Mouse (Mus musculus): ENCODE results near the gene Scrt2. TPM values are rescaled to one million over a fixed set of nuclear protein-coding genes. Genes with fewer than 3 reads are reported as not detected.

The Scrt2 gene
- polyA plus RNA-seq, 1 experiment from 2014 or later = 27.8 TPM

GRCm38 (mm10) chr2:152097916-152098315 lies 16.6 kb downstream of the Scrt2 start:
- peaks cover 60% of the 10 kb centered on the region for H3K4me1 ChIP-seq (replicated peaks)

GRCm38 (mm10) chr2:152099538-152099937 lies 18.2 kb downstream of the Scrt2 start:
- WGBS = 41% methylated on average over 3 of the region's 3 CpGs
- H3K36me3 ChIP-seq = no peaks in the 10 kb centered on the region
- H3K4me3 ChIP-seq = no peak overlapping the region
- no peaks in the 10 kb centered on the region for H3K9me3 ChIP-seq
- no peak overlapping the region for H3K27ac ChIP-seq
- no peak overlapping the region for H3K4me2 ChIP-seq
- H3K4me1 ChIP-seq (replicated peaks) = peaks cover 46% of the 10 kb centered on the region
- H3K27me3 ChIP-seq = peaks cover 12% of the 10 kb centered on the region
- H3K9ac ChIP-seq = no peak overlapping the region
- ATAC-seq (ENCODE audit: low FRiP score) = no peak

More at GRCm38 (mm10) chr2:152097916-152098315, 16.6 kb downstream of the Scrt2 start:
- no peak for ATAC-seq (ENCODE audit: low FRiP score)
- no peak overlapping the region for H3K4me3 ChIP-seq
- peaks cover 14% of the 10 kb centered on the region for H3K36me3 ChIP-seq
- H3K27ac ChIP-seq = peak overlapping the region; percentile 80
- H3K9me3 ChIP-seq = no peaks in the 10 kb centered on the region
- H3K9ac ChIP-seq = no peak overlapping the region
- peaks cover 25% of the 10 kb centered on the region for H3K27me3 ChIP-seq
- 61% methylated on average over 11 of the region's 11 CpGs for WGBS
- no peak overlapping the region for H3K4me2 ChIP-seq

- Histone ChIP-seq H3K4me2 (no peak overlapping the region), H3K36me3 (no peaks in the 10 kb centered on the region), H3K27ac (0 out of 2 replicates have a peak overlapping the region, but pooled peaks have one; percentile 62), H3K9me3 (no peaks in the 10 kb centered on the region), H3K27me3 (0 out of 2 replicates have a peak, but pooled peaks cover 3% of the 10 kb centered on the region), H3K4me1 (replicated peaks) (peaks cover 45% of the 10 kb centered on the region), H3K9ac (no peak overlapping the region), H3K4me3 (no peak overlapping the region)
- ATAC-seq (ENCODE audit: low FRiP score) = no peak
- 76% methylated on average over 13 of the region's 13 CpGs for WGBS
Measured at GRCm38 (mm10) chr2:152101761-152102160, 20.4 kb downstream of the Scrt2 start.

GRCm38 (mm10) chr2:152102369-152102768 lies 21.0 kb downstream of the Scrt2 start:
- H3K4me1 ChIP-seq (replicated peaks) = peaks cover 40% of the 10 kb centered on the region
- 0 out of 2 replicates have a peak, but pooled peaks cover 3% of the 10 kb centered on the region for H3K27me3 ChIP-seq
- no peaks in the 10 kb centered on the region for H3K36me3 ChIP-seq
- no peak overlapping the region for H3K4me3 ChIP-seq
- H3K27ac ChIP-seq = peak overlapping the region; percentile 62; the same call in 1 of the 2 replicates
- no peak for ATAC-seq (ENCODE audit: low FRiP score)
- H3K4me2 ChIP-seq = no peak overlapping the region
- WGBS = 40% methylated on average over 6 of the region's 6 CpGs
- H3K9ac ChIP-seq = peak overlapping the region; percentile 13; the same call in 1 of the 2 replicates
- no peaks in the 10 kb centered on the region for H3K9me3 ChIP-seq

- Histone ChIP-seq H3K9me3 (no peaks in the 10 kb centered on the region), H3K4me1 (replicated peaks) (peaks cover 40% of the 10 kb centered on the region), H3K4me2 (peak overlapping the region; percentile 78), H3K27ac (peak overlapping the region; percentile 71; the same call in 1 of the 2 replicates), H3K36me3 (peaks cover 3% of the 10 kb centered on the region; the same call in 1 of the 2 replicates), H3K9ac (peak overlapping the region; percentile 93), H3K4me3 (peak overlapping the region; percentile 66), H3K27me3 (0 out of 2 replicates have a peak, but pooled peaks cover 3% of the 10 kb centered on the region)
- WGBS = 18% methylated on average over 17 of the region's 17 CpGs
- peak; percentile 30 for ATAC-seq (ENCODE audit: low FRiP score)
Measured at GRCm38 (mm10) chr2:152104711-152105317, 23.5 kb downstream of the Scrt2 start.

GRCm38 (mm10) chr2:152105318-152106224 lies 24.2 kb downstream of the Scrt2 start, which contains the start of gene Srxn1:
Srxn1 (plus strand) TSS chr2:152105516.
- 0 out of 2 replicates have a peak, but pooled peaks cover 3% of the 10 kb centered on the region for H3K27me3 ChIP-seq
- H3K36me3 ChIP-seq = peaks cover 5% of the 10 kb centered on the region; the same call in 1 of the 2 replicates
- H3K9ac ChIP-seq = peak within 1 kb of the TSS; percentile 93
- peak within 1 kb of the TSS; percentile 66 for H3K4me3 ChIP-seq
- 1% methylated on average over 81 of the region's 84 CpGs for WGBS
- peak within 1 kb of the TSS; percentile 71 for H3K27ac ChIP-seq
- peak within 1 kb of the TSS; percentile 78 for H3K4me2 ChIP-seq
- peaks cover 40% of the 10 kb centered on the region for H3K4me1 ChIP-seq (replicated peaks)
- H3K9me3 ChIP-seq = no peaks in the 10 kb centered on the region
- peak; percentile 80 for ATAC-seq (ENCODE audit: low FRiP score)

- H3K36me3 ChIP-seq = peaks cover 5% of the 10 kb centered on the region; the same call in 1 of the 2 replicates
- WGBS = 86% methylated on average over 3 of the region's 3 CpGs
- no peak overlapping the region for H3K27ac ChIP-seq
- H3K9me3 ChIP-seq = no peaks in the 10 kb centered on the region
- peak overlapping the region; percentile 78 for H3K4me2 ChIP-seq
- H3K4me3 ChIP-seq = peak overlapping the region; percentile 66
- 0 out of 2 replicates have a peak, but pooled peaks cover 3% of the 10 kb centered on the region for H3K27me3 ChIP-seq
- no peak for ATAC-seq (ENCODE audit: low FRiP score)
- peaks cover 40% of the 10 kb centered on the region for H3K4me1 ChIP-seq (replicated peaks)
- H3K9ac ChIP-seq = peak overlapping the region; percentile 93; the same call in 1 of the 2 replicates
Measured at GRCm38 (mm10) chr2:152106225-152106595, 24.9 kb downstream of the Scrt2 start.

GRCm38 (mm10) chr2:152106597-152106996 lies 25.3 kb downstream of the Scrt2 start:
- H3K27ac ChIP-seq = no peak overlapping the region
- 0 out of 2 replicates have a peak, but pooled peaks cover 3% of the 10 kb centered on the region for H3K27me3 ChIP-seq
- no peaks in the 10 kb centered on the region for H3K9me3 ChIP-seq
- ATAC-seq (ENCODE audit: low FRiP score) = no peak
- H3K4me3 ChIP-seq = peak overlapping the region; percentile 66
- no peak overlapping the region for H3K9ac ChIP-seq
- H3K36me3 ChIP-seq = peaks cover 5% of the 10 kb centered on the region; the same call in 1 of the 2 replicates
- H3K4me2 ChIP-seq = peak overlapping the region; percentile 78
- WGBS = 94% methylated on average over 10 of the region's 10 CpGs
- peaks cover 40% of the 10 kb centered on the region for H3K4me1 ChIP-seq (replicated peaks)

GRCm38 (mm10) chr2:152108702-152109101 lies 27.4 kb downstream of the Scrt2 start:
- Histone ChIP-seq H3K36me3 (peaks cover 5% of the 10 kb centered on the region; the same call in 1 of the 2 replicates), H3K9me3 (no peaks in the 10 kb centered on the region), H3K9ac (no peak overlapping the region), H3K27me3 (no peaks in the 10 kb centered on the region), H3K27ac (no peak overlapping the region), H3K4me2 (no peak overlapping the region), H3K4me3 (no peak overlapping the region), H3K4me1 (replicated peaks) (peaks cover 41% of the 10 kb centered on the region)
- WGBS = 60% methylated on average over 7 of the region's 7 CpGs
- no peak for ATAC-seq (ENCODE audit: low FRiP score)

GRCm38 (mm10) chr2:152109386-152109785 lies 28.1 kb downstream of the Scrt2 start:
- WGBS = 91% methylated on average over 5 of the region's 5 CpGs
- no peak for ATAC-seq (ENCODE audit: low FRiP score)
- no peaks in the 10 kb centered on the region for H3K27me3 ChIP-seq
- no peak overlapping the region for H3K4me3 ChIP-seq
- peaks cover 5% of the 10 kb centered on the region; the same call in 1 of the 2 replicates for H3K36me3 ChIP-seq
- H3K4me2 ChIP-seq = no peak overlapping the region
- H3K27ac ChIP-seq = no peak overlapping the region
- peaks cover 46% of the 10 kb centered on the region for H3K4me1 ChIP-seq (replicated peaks)
- H3K9ac ChIP-seq = no peak overlapping the region
- no peaks in the 10 kb centered on the region for H3K9me3 ChIP-seq

GRCm38 (mm10) chr2:152111311-152111710 lies 30.0 kb downstream of the Scrt2 start:
- no peak overlapping the region for H3K9ac ChIP-seq
- ATAC-seq (ENCODE audit: low FRiP score) = no peak
- WGBS = 67% methylated on average over 2 of the region's 2 CpGs
- H3K9me3 ChIP-seq = no peaks in the 10 kb centered on the region
- no peak overlapping the region for H3K4me3 ChIP-seq
- 0 out of 2 replicates have a peak, but pooled peaks cover 8% of the 10 kb centered on the region for H3K27me3 ChIP-seq
- H3K4me2 ChIP-seq = no peak overlapping the region
- H3K27ac ChIP-seq = no peak overlapping the region
- H3K4me1 ChIP-seq (replicated peaks) = peaks cover 46% of the 10 kb centered on the region
- H3K36me3 ChIP-seq = peaks cover 5% of the 10 kb centered on the region; the same call in 1 of the 2 replicates

GRCm38 (mm10) chr2:152111920-152112319 lies 30.6 kb downstream of the Scrt2 start:
- peaks cover 42% of the 10 kb centered on the region for H3K4me1 ChIP-seq (replicated peaks)
- H3K36me3 ChIP-seq = peaks cover 5% of the 10 kb centered on the region; the same call in 1 of the 2 replicates
- 0 out of 2 replicates have a peak, but pooled peaks cover 8% of the 10 kb centered on the region for H3K27me3 ChIP-seq
- ATAC-seq (ENCODE audit: low FRiP score) = peak; percentile 80
- H3K9me3 ChIP-seq = no peaks in the 10 kb centered on the region
- no peak overlapping the region for H3K4me2 ChIP-seq
- H3K4me3 ChIP-seq = no peak overlapping the region
- WGBS = 8% methylated on average over 7 of the region's 7 CpGs
- H3K27ac ChIP-seq = no peak overlapping the region
- H3K9ac ChIP-seq = no peak overlapping the region
